9 mouse cellular contexts compared by ENCODE assay signal in genomic region chr4:133046691-133047352, GRCm38 (mm10). TPM values are rescaled to one million over a fixed set of nuclear protein-coding genes. Genes with fewer than 3 reads are reported as not detected.
A peak's percentile ranks its signal among the peaks of the same experiment; 100 is the strongest.
DNase-seq lines count a peak whose midpoint lies in the region; ATAC-seq lines count a peak whose summit lies in the region.
"Had no signal": no experiment of that assay in that cellular context is flagged by ENCODE, and none has a peak within 500 bp of the region (broad histone marks: within the 10 kb centered on the region; RNA-seq: fewer than 3 reads in every experiment).

No protein-coding gene starts in this region.

- peak overlapping the region; percentile 63 for H3K27ac ChIP-seq in neural tube, embryonic 11.5 days (ENCODE audit: low read depth, low read length)
- H3K27ac ChIP-seq in stomach, embryonic 15.5 days, result peak overlapping the region; percentile 73; the same call in 1 of the 2 replicates
- H3K27ac ChIP-seq: liver, embryonic 14.5 days had no signal

- H3K36me3 ChIP-seq in neural tube, embryonic 11.5 days (ENCODE audit: control insufficient read depth, insufficient read depth, low read length), result no peaks in the 10 kb centered on the region
- no peaks in the 10 kb centered on the region for H3K36me3 ChIP-seq in stomach, embryonic 15.5 days

- H3K4me1 ChIP-seq in neural tube, embryonic 11.5 days (ENCODE audit: control insufficient read depth, insufficient read depth, low read length), result peaks cover 82% of the 10 kb centered on the region
- peaks cover 100% of the 10 kb centered on the region for H3K4me1 ChIP-seq in stomach, embryonic 15.5 days

- 29% methylated on average over 11 of the region's 12 CpGs for WGBS in neural tube, embryonic 11.5 days
- WGBS in stomach, embryonic 15.5 days, result 37% methylated on average over 12 of the region's 12 CpGs

- H3K9ac ChIP-seq in neural tube, embryonic 11.5 days (ENCODE audit: low read length), result peak overlapping the region; percentile 37; the same call in 1 of the 2 replicates
- no peak overlapping the region for H3K9ac ChIP-seq in stomach, embryonic 15.5 days
- H3K9ac ChIP-seq: liver, embryonic 14.5 days had no signal

- peak; percentile 62 for DNase-seq in adrenal gland, postnatal 14 days
- DNase-seq in adrenal gland, adult 8-10 months, result no peak
- no peak for DNase-seq in neural tube, embryonic 11.5 days (ENCODE audit: low spot score)
- DNase-seq in neural tube, embryonic 10.5 days (ENCODE audit: extremely low spot score, low spot score), result no peak
- DNase-seq in kidney, postnatal 10 days, result peak; percentile 60
- no peak for DNase-seq in layer of hippocampus, adult 8-10 months (ENCODE audit: low spot score in 2 of 2)
- no peak for DNase-seq in embryo, embryonic 9.5 days (ENCODE audit: extremely low spot score)

- H3K4me2 ChIP-seq in neural tube, embryonic 11.5 days (ENCODE audit: low read depth), result peak overlapping the region; percentile 22; the same call in 1 of the 2 replicates
- H3K4me2 ChIP-seq in stomach, embryonic 15.5 days, result peak overlapping the region; percentile 19; the same call in 1 of the 2 replicates

- H3K27me3 ChIP-seq in neural tube, embryonic 11.5 days (ENCODE audit: control insufficient read depth, insufficient read depth, low read length), result no peaks in the 10 kb centered on the region
- no peaks in the 10 kb centered on the region for H3K27me3 ChIP-seq in stomach, embryonic 15.5 days (replicated peaks)

- 0 out of 2 replicates have a peak, but pooled peaks have one; percentile 7 for ATAC-seq in neural tube, embryonic 11.5 days (ENCODE audit: insufficient read depth, low FRiP score, low TSS enrichment)
- no peak for ATAC-seq in stomach, embryonic 15.5 days (ENCODE audit: insufficient read depth, low FRiP score, low read depth)

- H3K9me3 ChIP-seq in neural tube, embryonic 11.5 days (ENCODE audit: control insufficient read depth, low read length), result no peaks in the 10 kb centered on the region
- no peaks in the 10 kb centered on the region for H3K9me3 ChIP-seq in stomach, embryonic 15.5 days

- no peak overlapping the region for H3K4me3 ChIP-seq in neural tube, embryonic 11.5 days (ENCODE audit: low read depth, low read length)
- no peak overlapping the region for H3K4me3 ChIP-seq in stomach, embryonic 15.5 days (replicated peaks)

RNA-seq across cellular contexts. Expression of gene Ahdc1, which starts 35.8 kb away (rescaled TPM):
- total RNA-seq in adrenal gland, postnatal 14 days (2021), result 65.0 and 71.9 TPM in 2 replicates
- total RNA-seq in adrenal gland, adult 8-10 months (2022), result 100 to 1,000 TPM in 1 of 4 experiments, 10 to 100 TPM in 3; 72.0 to 109 (median 82.9) TPM
- polyA plus RNA-seq in neural tube, embryonic 11.5 days (2014; fragmentation: Nextera tagmentation; extraction: Ambion mirVana), result 6.1 and 7.2 TPM in 2 replicates
- polyA plus RNA-seq in stomach, embryonic 15.5 days (2015; fragmentation: Nextera tagmentation; extraction: Ambion mirVana), result 8.2 and 9.3 TPM in 2 replicates
- total RNA-seq in layer of hippocampus, adult 8-10 months (2022), result 100 to 1,000 TPM in 3 of 4 experiments, 10 to 100 TPM in 1; 99.1 to 116 (median 106) TPM

Comparison
In these comparisons a context has a peak if more than half of its experiments do, and no peak if none do; other contexts are left out.
1. DNase-seq: peak in adrenal gland, postnatal 14 days (single experiment) and kidney, postnatal 10 days (single experiment); none in adrenal gland, adult 8-10 months (single experiment), neural tube, embryonic 11.5 days (single experiment), neural tube, embryonic 10.5 days (single experiment), layer of hippocampus, adult 8-10 months (0 of 2) and embryo, embryonic 9.5 days (single experiment).